16 mouse cellular contexts compared by ENCODE assay signal in the genomic region with DNA sequence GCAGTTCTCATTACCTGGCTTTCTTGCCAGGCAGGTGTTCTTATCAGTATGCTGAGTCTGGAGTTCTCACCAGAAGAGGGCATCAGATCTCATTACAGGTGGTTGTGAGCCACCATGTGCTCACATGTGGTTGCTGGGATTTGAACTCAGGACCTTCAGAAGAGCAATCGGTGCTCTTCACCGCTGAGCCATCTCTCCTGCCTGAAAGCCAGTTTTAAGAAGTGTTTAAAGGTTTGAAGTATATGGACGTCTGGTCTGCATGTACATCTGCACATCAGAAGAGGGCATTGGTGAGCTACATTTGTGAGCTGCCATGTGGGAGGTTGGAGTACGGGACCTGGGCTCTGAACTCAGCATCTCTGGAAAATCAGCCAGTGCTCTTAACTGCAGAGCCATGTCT. TPM values are rescaled to one million over a fixed set of nuclear protein-coding genes. Genes with fewer than 3 reads are reported as not detected.
DNase-seq lines count a peak whose midpoint lies in the region; ATAC-seq and TF ChIP-seq lines count a peak whose summit lies in the region.
"Had no signal": no experiment of that assay in that cellular context is flagged by ENCODE, and none has a peak within 500 bp of the region (broad histone marks: within the 10 kb centered on the region; RNA-seq: fewer than 3 reads in every experiment).

No protein-coding gene starts in this region.

- H3K9ac ChIP-seq in forebrain, embryonic 14.5 days (ENCODE audit: low read length): no peak overlapping the region
- H3K9ac ChIP-seq in forebrain, embryonic 13.5 days: no peak overlapping the region
- no peak overlapping the region for H3K9ac ChIP-seq in liver, adult 2 months (ENCODE audit: low read depth, low read length)
- no peak overlapping the region for H3K9ac ChIP-seq in liver, embryonic 11.5 days (ENCODE audit: low read depth, low read length)
- no peak overlapping the region for H3K9ac ChIP-seq in heart, embryonic 11.5 days (ENCODE audit: low read depth, low read length)
- H3K9ac ChIP-seq: liver, embryonic 13.5 days; midbrain, embryonic 12.5 days had no signal

- H3K4me2 ChIP-seq in forebrain, embryonic 14.5 days (ENCODE audit: low read length): no peak overlapping the region
- no peak overlapping the region for H3K4me2 ChIP-seq in forebrain, embryonic 13.5 days
- no peak overlapping the region for H3K4me2 ChIP-seq in liver, embryonic 11.5 days
- no peak overlapping the region for H3K4me2 ChIP-seq in heart, embryonic 11.5 days

- no peak overlapping the region for H3K27ac ChIP-seq in forebrain, embryonic 14.5 days (ENCODE audit: low read depth, low read length)
- H3K27ac ChIP-seq in forebrain, embryonic 13.5 days: no peak overlapping the region
- H3K27ac ChIP-seq in liver, adult 2 months (replicated peaks; ENCODE audit: insufficient read depth, low read depth, low read length): no peak overlapping the region
- H3K27ac ChIP-seq in liver, embryonic 11.5 days (ENCODE audit: low read depth, low read length): no peak overlapping the region
- H3K27ac ChIP-seq in heart, embryonic 11.5 days (ENCODE audit: low read depth, low read length): no peak overlapping the region
- H3K27ac ChIP-seq: liver, embryonic 13.5 days; midbrain, embryonic 12.5 days; neural tube, embryonic 13.5 days had no signal

- no peaks in the 10 kb centered on the region for H3K36me3 ChIP-seq in forebrain, embryonic 14.5 days (ENCODE audit: control insufficient read depth, insufficient read depth, low read length)
- H3K36me3 ChIP-seq in forebrain, embryonic 13.5 days (ENCODE audit: poor library complexity, severe bottlenecking): no peaks in the 10 kb centered on the region
- H3K36me3 ChIP-seq in liver, adult 2 months (ENCODE audit: control insufficient read depth, insufficient read depth, low read length): no peaks in the 10 kb centered on the region
- H3K36me3 ChIP-seq in liver, embryonic 11.5 days (ENCODE audit: control insufficient read depth, insufficient read depth, low read length): no peaks in the 10 kb centered on the region
- no peaks in the 10 kb centered on the region for H3K36me3 ChIP-seq in heart, embryonic 11.5 days (ENCODE audit: control insufficient read depth, insufficient read depth, low read length)
- H3K36me3 ChIP-seq: liver, embryonic 13.5 days; midbrain, embryonic 12.5 days; neural tube, embryonic 13.5 days had no signal

- H3K79me2 ChIP-seq in liver, adult 2 months (ENCODE audit: control insufficient read depth, insufficient read depth, low read length): peaks cover 5% of the 10 kb centered on the region; the same call in 1 of the 2 replicates

- TF ChIP-seq POLR2A in liver, adult 2 months (IDR thresholded peaks at IDR 0.05; ENCODE audit: extremely low read depth, insufficient read depth, low read length): no peak
- TF ChIP-seq POLR2A in brain, embryonic 14.5 days (IDR thresholded peaks at IDR 0.05; ENCODE audit: borderline replicate concordance, extremely low read depth, insufficient read depth, insufficient read length, poor library complexity, severe bottlenecking): no peak

- peak; percentile 29; the same call in 1 of the 2 replicates for TF ChIP-seq CTCF in liver, adult 2 months (IDR thresholded peaks at IDR 0.05; ENCODE audit: low read depth, low read length)
- no peak for TF ChIP-seq CTCF in brain, embryonic 14.5 days (IDR thresholded peaks at IDR 0.05; ENCODE audit: borderline replicate concordance, extremely low read depth, insufficient read depth, insufficient read length)

- no peak overlapping the region for H3K4me3 ChIP-seq in forebrain, embryonic 14.5 days (ENCODE audit: low read depth, low read length)
- no peak overlapping the region for H3K4me3 ChIP-seq in forebrain, embryonic 13.5 days
- H3K4me3 ChIP-seq in liver, adult 2 months (ENCODE audit: insufficient read depth, low read depth, low read length): no peak overlapping the region
- no peak overlapping the region for H3K4me3 ChIP-seq in liver, embryonic 11.5 days (ENCODE audit: low read depth, low read length)
- H3K4me3 ChIP-seq in heart, embryonic 11.5 days (ENCODE audit: low read depth, low read length): no peak overlapping the region
- H3K4me3 ChIP-seq: liver, embryonic 13.5 days had no signal

- H3K9me3 ChIP-seq in forebrain, embryonic 14.5 days (replicated peaks; ENCODE audit: control insufficient read depth, low read length): no peaks in the 10 kb centered on the region
- H3K9me3 ChIP-seq in forebrain, embryonic 13.5 days (replicated peaks): no peaks in the 10 kb centered on the region
- H3K9me3 ChIP-seq in liver, embryonic 11.5 days (ENCODE audit: control insufficient read depth, low read length): no peaks in the 10 kb centered on the region
- H3K9me3 ChIP-seq in heart, embryonic 11.5 days (replicated peaks; ENCODE audit: control insufficient read depth, low read length): no peaks in the 10 kb centered on the region
- H3K9me3 ChIP-seq: liver, embryonic 13.5 days; midbrain, embryonic 12.5 days; neural tube, embryonic 13.5 days had no signal

- H3K4me1 ChIP-seq in forebrain, embryonic 14.5 days (ENCODE audit: control insufficient read depth, insufficient read depth, low read length): peaks cover 16% of the 10 kb centered on the region
- peaks cover 39% of the 10 kb centered on the region for H3K4me1 ChIP-seq in forebrain, embryonic 13.5 days
- peaks cover 8% of the 10 kb centered on the region for H3K4me1 ChIP-seq in liver, adult 2 months (ENCODE audit: control insufficient read depth, insufficient read depth, low read length)
- H3K4me1 ChIP-seq in liver, embryonic 11.5 days (replicated peaks; ENCODE audit: control insufficient read depth, insufficient read depth, low read length): peaks cover 5% of the 10 kb centered on the region; the same call in 1 of the 2 replicates
- H3K4me1 ChIP-seq in heart, embryonic 11.5 days (ENCODE audit: control insufficient read depth, insufficient read depth, low read length): peaks cover 15% of the 10 kb centered on the region

- 65% methylated on average over 4 of the region's 4 CpGs for WGBS in forebrain, embryonic 14.5 days
- 69% methylated on average over 4 of the region's 4 CpGs for WGBS in forebrain, embryonic 13.5 days
- 54% methylated on average over 4 of the region's 4 CpGs for WGBS in liver, adult 2 months
- WGBS in liver, embryonic 11.5 days: 56% methylated on average over 4 of the region's 4 CpGs
- 58% methylated on average over 4 of the region's 4 CpGs for WGBS in heart, embryonic 11.5 days (ENCODE audit: insufficient replicate concordance)

- ATAC-seq in forebrain, embryonic 14.5 days: no peak
- ATAC-seq in forebrain, embryonic 13.5 days: no peak
- no peak for ATAC-seq in liver, embryonic 11.5 days (replicated peaks; ENCODE audit: low FRiP score)
- ATAC-seq in megakaryocyte, adult 5-6 weeks (ENCODE audit: poor library complexity, severe bottlenecking): no peak
- ATAC-seq in heart, embryonic 11.5 days (replicated peaks; ENCODE audit: insufficient number of reproducible peaks, low FRiP score, low TSS enrichment): no peak

- DNase-seq in forebrain, embryonic 14.5 days (ENCODE audit: low spot score): peak; percentile 17
- peak; percentile 55 for DNase-seq in liver, adult 2 months (ENCODE audit: extremely low read depth, low read depth, low spot score)
- DNase-seq in liver, embryonic 11.5 days (ENCODE audit: low spot score): no peak
- peak; percentile 64 for DNase-seq in 416B (ENCODE audit: low read depth)
- DNase-seq in brain, embryonic 14.5 days (ENCODE audit: low read depth): peak; percentile 31
- DNase-seq: gastrocnemius, postnatal 10 days; heart, postnatal 36 days; kidney, adult 9 months; layer of hippocampus, postnatal 36 days; liver, embryonic 13.5 days; right cerebral cortex, postnatal 25 days had no signal

- H3K27me3 ChIP-seq in forebrain, embryonic 14.5 days (replicated peaks; ENCODE audit: control insufficient read depth, insufficient read depth, low read length): no peaks in the 10 kb centered on the region
- peaks cover 11% of the 10 kb centered on the region; the same call in 1 of the 2 replicates for H3K27me3 ChIP-seq in forebrain, embryonic 13.5 days
- H3K27me3 ChIP-seq in liver, adult 2 months (ENCODE audit: control insufficient read depth, insufficient read depth, low read length): no peaks in the 10 kb centered on the region
- peaks cover 21% of the 10 kb centered on the region for H3K27me3 ChIP-seq in liver, embryonic 11.5 days (replicated peaks; ENCODE audit: control insufficient read depth, insufficient read depth, low read length)
- no peaks in the 10 kb centered on the region for H3K27me3 ChIP-seq in heart, embryonic 11.5 days (ENCODE audit: control insufficient read depth, insufficient read depth, low read length)
- H3K27me3 ChIP-seq: neural tube, embryonic 13.5 days had no signal

RNA-seq across cellular contexts. Expression of a gene that starts 1.1 kb away (rescaled TPM):
- 88.8 and 92.6 TPM in 2 replicates for polyA plus RNA-seq in forebrain, embryonic 14.5 days (2014; fragmentation: Nextera tagmentation; extraction: Ambion mirVana)
- polyA plus RNA-seq in forebrain, embryonic 13.5 days (2015; fragmentation: Nextera tagmentation; extraction: Ambion mirVana): 66.6 and 81.7 TPM in 2 replicates
- total RNA-seq in liver, adult 2 months (2014; rRNA removed): 5.4 and 6.8 TPM in 2 replicates
- 2.2 and 3.5 TPM in 2 replicates for polyA plus RNA-seq in liver, adult 2 months (2012; rRNA removed)
- polyA plus RNA-seq in liver, embryonic 11.5 days (2014; fragmentation: Nextera tagmentation; extraction: Ambion mirVana): 16.3 and 17.1 TPM in 2 replicates
- 53.2 and 56.6 TPM in 2 replicates for polyA plus RNA-seq in brain, embryonic 14.5 days (2012; rRNA removed)
- total RNA-seq in megakaryocyte, adult 5-6 weeks (2015): 50.9 and 56.6 TPM in 2 replicates
- total RNA-seq in megakaryocyte, adult 5-6 weeks (2017): 85.0 and 90.9 TPM in 2 replicates
- 32.7 and 33.2 TPM in 2 replicates for polyA plus RNA-seq in heart, embryonic 11.5 days (2014; fragmentation: Nextera tagmentation; extraction: Ambion mirVana)

RNA-seq across cellular contexts. Expression of a gene that starts 8.8 kb away (rescaled TPM):
- polyA plus RNA-seq in forebrain, embryonic 14.5 days (2014; fragmentation: Nextera tagmentation; extraction: Ambion mirVana): 37.1 and 43.4 TPM in 2 replicates
- 46.5 and 50.1 TPM in 2 replicates for polyA plus RNA-seq in forebrain, embryonic 13.5 days (2015; fragmentation: Nextera tagmentation; extraction: Ambion mirVana)
- total RNA-seq in liver, adult 2 months (2014; rRNA removed): 12.6 and 15.1 TPM in 2 replicates
- polyA plus RNA-seq in liver, adult 2 months (2012; rRNA removed): 13.1 and 15.1 TPM in 2 replicates
- 25.5 and 28.0 TPM in 2 replicates for polyA plus RNA-seq in liver, embryonic 11.5 days (2014; fragmentation: Nextera tagmentation; extraction: Ambion mirVana)
- 92.2 and 93.7 TPM in 2 replicates for polyA plus RNA-seq in brain, embryonic 14.5 days (2012; rRNA removed)
- 57.8 and 78.5 TPM in 2 replicates for total RNA-seq in megakaryocyte, adult 5-6 weeks (2015)
- 57.3 and 58.5 TPM in 2 replicates for total RNA-seq in megakaryocyte, adult 5-6 weeks (2017)
- 31.4 and 36.5 TPM in 2 replicates for polyA plus RNA-seq in heart, embryonic 11.5 days (2014; fragmentation: Nextera tagmentation; extraction: Ambion mirVana)
